Mouse (Mus musculus): Measurements from ENCODE around the gene Btf3l4.

The Btf3l4 gene

DNA sequence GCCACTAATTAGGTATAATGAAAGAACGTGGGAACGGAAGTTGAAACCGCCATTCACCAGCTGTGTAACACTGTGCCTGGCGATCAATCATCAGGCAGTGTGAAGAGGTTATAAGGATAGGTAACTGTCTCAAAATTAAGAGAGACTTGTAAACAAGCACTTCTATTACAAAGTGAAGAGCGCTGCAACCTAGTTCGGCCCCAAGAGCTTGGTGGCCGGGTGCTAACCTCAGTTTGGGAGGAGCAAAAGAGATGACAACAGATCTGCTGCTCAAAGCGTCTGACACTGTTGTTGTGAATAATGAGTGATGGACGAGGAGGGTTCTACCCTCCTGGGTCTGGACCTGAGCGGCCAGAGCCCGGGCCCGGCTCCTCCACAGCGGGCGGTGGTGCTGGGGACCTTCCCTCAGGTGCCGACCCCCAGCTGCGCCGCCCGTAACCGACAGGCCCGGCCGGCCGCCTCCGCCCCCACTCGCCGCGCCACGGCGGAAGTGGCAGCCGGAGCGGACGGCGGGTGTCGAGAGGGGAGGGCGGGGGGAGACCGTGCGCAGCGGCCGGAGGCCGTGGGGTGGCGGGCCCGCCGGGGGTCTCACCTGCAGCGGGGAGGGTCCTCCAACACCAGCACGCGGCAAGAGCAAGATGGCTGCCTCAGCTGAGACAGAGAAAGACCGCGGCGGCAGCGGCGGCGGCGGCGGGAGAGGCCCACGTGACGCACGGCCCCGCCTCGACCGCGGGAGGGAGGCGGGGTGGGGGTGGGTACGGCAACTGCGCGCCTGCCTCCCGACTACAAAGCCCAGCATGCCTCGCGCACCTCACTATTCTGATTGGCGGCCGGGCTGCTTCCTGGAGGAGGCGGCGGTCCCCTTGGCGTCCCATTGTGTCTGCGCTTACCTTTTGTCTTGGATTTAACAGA lies at the start of gene Btf3l4:
TSS of gene Btf3l4 (minus strand) at position 699 of the 912 bp plus-strand sequence.
- in situ Hi-C loops (cut with MboI; ENCODE audit: low sequenced_read_pairs), result no loop called here

DNA sequence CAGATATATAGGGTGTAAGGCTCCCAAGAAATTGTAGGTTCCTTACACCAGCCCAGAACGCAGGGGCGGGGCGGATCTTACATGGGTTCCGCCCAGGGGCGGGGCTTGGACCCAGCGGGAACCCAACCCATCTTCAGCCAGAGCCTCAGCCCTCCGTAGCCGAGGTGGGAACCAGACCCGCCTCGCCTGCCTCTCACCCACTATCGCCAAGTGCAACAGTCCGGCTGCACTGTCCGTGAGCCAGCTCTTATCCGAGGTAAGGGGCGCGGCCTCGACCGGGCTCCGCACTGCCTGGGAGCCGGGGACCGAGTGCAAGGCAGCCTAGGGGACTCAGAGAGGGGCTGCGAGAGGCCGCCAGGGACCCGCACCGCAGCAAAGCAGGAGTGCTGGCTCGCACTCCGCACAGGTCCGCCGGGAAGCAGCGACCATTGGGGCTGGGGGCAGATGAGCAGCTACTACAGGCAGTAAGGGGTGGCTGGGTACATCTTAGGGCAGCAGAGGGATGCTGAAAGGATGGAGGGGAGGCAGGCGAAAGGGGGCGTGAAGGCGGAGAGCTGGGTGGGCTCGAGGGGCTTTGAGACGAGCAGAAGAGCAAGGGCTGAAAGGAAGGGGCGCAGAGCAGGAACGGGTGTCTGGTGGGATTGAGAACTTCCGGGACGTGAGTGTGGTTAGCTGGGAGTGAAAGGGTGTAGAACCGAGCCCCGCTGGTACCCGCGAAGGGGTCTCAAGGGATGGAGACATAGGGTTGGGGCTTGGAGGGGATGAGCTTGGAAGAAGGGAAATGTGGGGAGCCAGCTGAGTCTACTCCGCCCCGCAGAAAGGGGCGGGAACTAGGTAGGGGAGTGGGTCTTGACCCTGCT lies 45.8 kb upstream of the Btf3l4 start, which contains the start of gene Rab3b:
TSS of gene Rab3b (plus strand) at position 101 of the 860 bp plus-strand sequence.
- in situ Hi-C loops (cut with MboI; ENCODE audit: low sequenced_read_pairs), result no loop called here

DNA sequence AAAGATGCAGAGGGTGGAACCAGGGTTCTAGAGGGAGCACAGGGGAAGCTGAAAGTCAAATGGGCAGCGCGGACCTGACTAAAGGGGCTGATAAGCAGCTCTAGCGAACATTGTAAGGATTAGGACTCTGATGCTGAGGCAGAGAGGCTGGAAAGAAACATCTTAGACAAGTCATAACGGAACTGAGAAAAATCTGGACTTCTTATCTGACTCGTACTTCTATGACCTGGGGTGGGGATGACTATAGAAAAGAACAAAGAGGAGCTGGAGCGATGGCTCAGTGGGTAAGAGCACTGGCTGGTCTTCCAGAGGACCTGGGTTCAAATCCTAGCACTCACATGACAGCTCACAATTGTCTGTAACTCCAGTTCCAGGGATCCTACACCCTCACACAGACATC lies 44.5 kb upstream of the Btf3l4 start:
- in situ Hi-C loops (cut with MboI; ENCODE audit: low sequenced_read_pairs), result no loop called here

DNA sequence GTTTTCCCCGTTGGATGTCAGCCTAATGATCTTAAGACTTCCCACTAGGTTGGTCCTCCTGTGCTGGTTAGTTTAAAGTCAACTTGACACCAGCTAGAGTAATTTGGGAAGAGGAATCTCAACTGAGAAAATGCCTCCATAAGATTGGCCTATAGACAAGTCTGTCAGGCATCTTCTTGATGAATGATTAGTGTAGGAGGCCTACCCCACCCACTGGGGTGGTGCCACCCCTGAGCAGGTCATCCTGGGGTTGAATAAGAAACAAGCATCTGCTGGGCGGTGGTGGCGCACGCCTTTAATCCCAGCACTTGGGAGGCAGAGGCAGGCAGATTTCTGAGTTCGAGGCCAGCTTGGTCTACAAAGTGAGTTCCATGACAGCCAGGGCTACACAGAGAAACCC lies 40.3 kb upstream of the Btf3l4 start:
- in situ Hi-C loops (cut with MboI; ENCODE audit: low sequenced_read_pairs), result loop anchor here (5.0 to 25.0 kb wide), 2 partner anchors 99 to 289 kb away; no protein-coding TSS in a partner anchor

DNA sequence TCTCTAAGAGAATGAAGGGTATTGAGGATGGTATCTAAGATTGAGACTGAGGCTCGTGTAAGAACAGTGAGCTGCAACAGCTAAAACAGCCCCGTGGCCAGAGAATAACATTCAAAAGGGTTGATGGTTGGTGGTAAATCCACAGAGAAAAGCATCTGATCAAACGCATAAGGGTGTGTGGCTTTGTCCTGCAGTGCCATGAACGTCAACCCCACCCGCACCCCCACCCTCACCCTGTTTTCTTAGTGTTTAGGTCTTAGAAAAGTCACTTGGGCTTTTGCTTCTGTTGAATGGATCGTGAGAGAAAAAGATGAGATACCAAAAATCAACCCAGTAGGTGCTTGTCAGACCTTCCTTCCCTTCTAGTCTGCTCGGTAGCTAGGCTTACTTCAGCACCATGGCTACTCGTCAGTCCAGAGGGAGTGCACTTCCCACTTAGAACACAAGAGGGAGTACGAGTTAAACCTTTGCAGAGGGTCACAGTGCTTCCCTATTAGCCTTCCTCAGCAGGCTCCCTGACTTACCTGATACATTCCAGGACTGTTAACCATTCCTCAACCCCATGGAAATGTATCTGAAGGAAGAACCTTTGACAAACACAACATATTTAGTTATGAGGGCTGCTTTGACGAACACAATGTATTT lies 36.4 kb upstream of the Btf3l4 start:
- in situ Hi-C loops (cut with MboI; ENCODE audit: low sequenced_read_pairs), result loop anchor here (5.0 to 25.0 kb wide), 2 partner anchors 102 to 292 kb away; no protein-coding TSS in a partner anchor

DNA sequence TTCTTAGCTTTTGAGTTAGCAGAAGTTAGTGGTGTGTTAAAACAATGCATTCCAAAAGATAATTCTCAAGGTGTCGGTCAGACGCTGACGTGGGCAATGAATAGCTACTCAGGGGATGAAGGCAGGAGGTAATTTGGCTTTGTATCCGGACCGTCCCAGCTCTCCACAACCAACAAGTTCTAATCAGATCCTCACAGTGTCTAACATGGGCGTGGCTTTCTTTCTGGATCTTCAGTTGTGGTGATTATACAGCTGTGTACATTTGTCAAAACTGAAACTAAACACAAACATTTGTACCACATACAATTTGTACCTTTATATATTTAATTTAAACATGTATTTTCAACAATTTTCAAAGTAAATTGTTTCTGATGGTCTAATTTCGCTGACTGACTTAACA lies 33.4 kb upstream of the Btf3l4 start:
- in situ Hi-C loops (cut with MboI; ENCODE audit: low sequenced_read_pairs), result loop anchor here (25.0 kb wide), 1 partner anchor 295 kb away; no protein-coding TSS in a partner anchor

DNA sequence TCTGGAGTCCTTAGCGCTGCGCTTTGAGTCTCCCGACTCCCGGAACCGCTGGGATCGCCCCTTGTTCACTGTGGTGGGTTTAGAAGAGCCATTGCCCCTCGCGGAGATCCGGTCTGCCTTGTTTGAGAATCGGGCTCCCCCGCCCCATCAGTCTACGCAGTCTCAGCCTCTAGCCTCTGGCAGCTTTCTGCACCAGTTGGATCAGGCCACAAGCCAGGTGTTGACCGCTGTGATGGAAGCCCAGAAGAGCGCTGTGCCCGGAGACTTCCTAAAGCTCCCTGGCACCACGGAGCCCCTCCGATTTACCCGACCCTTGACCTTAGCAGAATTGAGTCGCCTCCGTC lies 15.1 kb upstream of the Btf3l4 start, which contains the start of gene A730015C16Rik:
TSS of gene A730015C16Rik (minus strand) at position 115 of the 344 bp plus-strand sequence.
- in situ Hi-C loops (cut with MboI; ENCODE audit: low sequenced_read_pairs), result no loop called here

DNA sequence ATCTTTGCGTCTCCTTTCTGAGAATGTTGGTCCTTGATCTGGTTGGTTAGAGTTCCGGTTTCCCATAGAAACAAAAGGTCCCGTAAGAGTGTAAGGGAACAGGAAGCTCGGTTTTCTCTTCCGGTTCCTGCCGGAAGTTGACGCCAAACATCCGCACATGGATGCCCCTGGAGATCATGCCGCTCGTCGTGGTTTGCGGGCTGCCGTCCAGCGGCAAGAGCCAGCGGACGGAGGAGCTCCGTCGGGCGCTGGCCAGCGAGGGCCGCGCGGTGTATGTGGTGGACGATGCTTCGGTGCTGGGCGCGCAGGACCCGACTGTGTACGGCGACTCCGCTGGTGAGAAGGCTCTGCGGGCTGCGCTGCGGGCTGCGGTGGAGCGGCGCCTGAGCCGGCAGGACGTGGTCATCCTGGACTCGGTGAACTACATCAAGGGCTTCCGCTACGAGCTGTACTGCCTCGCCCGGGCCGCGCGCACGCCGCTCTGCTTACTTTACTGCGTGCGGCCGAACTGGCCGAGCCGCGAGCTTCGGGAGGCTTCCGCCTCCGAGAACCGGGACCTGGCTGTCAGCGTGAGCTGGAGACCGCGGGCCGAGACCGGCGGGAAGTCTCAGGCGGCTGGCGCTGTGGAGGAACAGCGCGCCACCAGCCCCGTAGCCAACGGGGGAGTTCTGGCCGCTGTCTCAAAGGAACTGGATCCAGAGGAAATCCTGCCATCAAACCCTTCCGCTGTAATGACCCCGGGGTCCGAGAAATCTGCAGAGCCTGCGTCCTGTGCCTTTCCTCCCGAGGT lies 14.5 kb upstream of the Btf3l4 start, which contains the start of gene Kti12:
TSS of gene Kti12 (plus strand) at position 71 of the 790 bp plus-strand sequence.
- in situ Hi-C loops (cut with MboI; ENCODE audit: low sequenced_read_pairs), result no loop called here

DNA sequence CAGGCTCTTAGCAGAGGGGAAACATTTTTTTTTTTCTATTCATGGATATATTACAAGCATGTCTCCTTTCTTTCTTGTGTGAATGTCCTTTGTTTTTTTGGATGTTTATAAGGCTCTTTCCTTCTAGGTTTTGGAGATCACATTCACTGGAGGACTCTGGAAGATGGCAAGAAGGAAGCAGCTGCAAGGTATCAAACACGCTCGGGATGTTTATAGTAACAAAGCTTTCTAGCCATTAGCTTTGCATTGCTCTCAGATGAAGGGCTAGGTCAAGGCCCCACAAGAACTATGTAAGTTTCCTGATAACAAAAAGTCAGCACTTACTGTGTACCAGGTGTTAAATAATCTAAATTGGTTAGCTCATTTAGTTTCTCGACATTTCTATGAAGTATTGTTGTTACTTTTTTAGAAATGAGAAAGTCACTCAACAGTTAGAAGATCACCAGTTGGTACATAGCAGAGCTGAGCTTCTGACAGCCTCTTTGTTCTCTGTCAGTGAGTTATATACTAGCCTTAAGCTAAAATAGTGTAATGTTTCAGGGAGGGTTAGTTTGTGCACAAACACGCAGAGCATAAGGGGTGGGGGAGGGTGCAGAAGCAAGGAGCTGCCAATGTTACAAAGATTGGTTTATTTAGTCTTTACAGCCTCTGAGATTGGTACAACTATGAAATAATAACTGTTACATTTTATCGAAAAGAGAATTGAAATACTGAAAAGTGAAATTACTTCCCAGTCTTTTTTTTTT lies 12.6 kb upstream of the Btf3l4 start:
- in situ Hi-C loops (cut with MboI; ENCODE audit: low sequenced_read_pairs), result no loop called here

DNA sequence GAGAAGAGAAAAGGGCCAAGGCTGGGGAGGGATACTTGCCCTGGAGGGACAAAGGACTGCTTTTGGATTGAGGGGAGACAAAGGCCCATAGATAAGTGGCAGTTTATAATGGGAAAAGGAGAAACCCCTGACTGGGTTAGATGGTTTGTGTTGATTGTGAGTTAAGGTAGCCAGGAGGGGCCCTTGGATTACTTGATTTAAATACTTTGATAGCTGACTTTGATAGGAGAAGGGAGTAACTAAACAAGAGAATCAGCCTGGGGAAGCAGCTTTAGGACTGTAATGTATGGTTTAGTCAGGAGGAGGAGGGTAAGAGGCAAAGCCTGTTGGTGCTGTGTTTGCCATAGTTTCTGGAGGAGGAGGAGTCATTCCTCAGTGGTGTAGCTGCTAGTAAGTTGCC lies 9.9 kb upstream of the Btf3l4 start:
- in situ Hi-C loops (cut with MboI; ENCODE audit: low sequenced_read_pairs), result no loop called here

DNA sequence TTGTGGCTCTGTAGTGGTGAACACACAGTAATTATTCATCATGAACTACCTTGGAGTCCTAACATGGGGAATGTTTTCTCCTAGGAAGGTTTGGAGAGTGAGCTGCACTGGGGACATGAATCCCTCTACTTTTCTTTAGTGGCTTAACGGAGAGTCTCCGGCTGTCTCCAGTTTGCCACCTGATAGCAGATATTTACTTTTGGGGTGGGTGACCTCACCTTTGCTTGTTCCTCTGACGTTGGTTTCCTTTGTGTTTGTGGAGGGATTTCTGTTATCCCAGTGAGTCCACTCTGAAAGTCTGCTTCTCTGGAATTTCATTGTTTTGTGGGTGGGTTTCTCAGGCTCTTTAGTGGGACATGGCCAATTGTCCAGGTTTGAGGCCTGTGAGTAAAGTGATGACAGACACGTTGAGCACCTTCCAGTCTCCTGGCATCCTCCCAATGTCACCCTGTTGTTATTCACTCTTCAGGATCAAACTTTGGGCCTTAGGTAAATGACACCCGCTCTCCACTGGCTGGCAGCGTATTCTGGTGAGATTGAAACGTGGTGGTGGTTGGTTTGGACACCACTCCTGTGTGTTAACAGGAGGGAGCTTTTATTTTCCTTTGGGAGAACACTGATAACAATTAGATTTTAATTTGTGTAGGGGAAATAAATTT lies 8.6 kb upstream of the Btf3l4 start:
- in situ Hi-C loops (cut with MboI; ENCODE audit: low sequenced_read_pairs), result no loop called here

DNA sequence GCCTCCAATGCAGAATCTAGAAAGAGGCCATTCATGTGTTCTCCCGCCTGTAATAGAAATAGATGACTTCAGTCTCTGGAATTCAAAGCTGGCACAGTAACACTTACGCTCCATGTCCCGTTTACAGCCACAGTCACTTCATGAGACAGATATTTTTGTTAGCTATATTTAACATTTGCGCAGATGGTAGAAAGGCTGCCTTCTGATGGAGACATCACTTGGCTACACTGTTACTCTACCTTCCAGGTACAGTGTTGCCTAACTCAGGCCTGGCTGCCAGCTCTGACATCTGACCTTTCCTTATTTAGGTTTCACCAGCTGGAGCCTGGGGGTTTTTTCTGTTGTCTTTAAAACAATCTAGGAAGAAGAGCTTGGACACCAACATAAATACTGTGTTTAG lies 4.6 kb upstream of the Btf3l4 start:
- in situ Hi-C loops (cut with MboI; ENCODE audit: low sequenced_read_pairs), result no loop called here

DNA sequence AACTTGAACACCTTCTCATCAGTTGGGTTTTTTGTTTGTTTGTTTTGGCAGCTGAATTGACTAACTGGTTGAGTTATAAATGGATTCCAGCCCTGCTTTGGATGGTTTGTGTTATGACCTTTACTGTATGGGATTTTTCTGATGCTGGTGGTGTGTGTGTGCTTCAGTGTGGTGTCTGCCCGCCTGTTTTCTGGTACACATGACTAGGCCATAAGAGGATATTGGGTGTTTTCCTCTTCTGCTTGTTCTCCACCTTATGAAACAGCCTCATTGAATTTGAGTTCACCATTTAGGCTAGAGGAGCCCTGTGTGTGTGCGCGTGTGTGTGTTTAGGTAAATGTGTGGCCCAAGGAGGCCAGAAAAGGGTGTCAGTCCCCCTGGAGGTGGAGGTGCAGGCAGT lies 2.1 kb upstream of the Btf3l4 start:
- in situ Hi-C loops (cut with MboI; ENCODE audit: low sequenced_read_pairs), result no loop called here

DNA sequence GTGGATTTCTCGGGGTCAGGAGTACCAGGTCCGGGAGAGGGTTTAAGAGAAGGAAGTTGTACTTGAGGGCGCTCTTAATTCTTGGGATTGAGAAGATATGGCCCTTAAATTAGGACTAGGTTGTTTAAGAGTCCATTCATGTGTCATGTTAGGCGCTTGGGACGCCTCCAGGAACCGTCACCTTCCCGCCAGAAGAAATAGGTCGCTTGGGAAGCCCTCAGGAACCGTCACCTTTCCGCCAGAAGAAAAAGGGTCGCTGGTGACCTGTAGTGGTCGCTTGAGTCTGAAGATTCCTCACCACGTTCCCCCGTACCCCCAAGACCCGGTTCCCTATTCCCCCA lies 1.5 kb upstream of the Btf3l4 start:
- in situ Hi-C loops (cut with MboI; ENCODE audit: low sequenced_read_pairs), result no loop called here

DNA sequence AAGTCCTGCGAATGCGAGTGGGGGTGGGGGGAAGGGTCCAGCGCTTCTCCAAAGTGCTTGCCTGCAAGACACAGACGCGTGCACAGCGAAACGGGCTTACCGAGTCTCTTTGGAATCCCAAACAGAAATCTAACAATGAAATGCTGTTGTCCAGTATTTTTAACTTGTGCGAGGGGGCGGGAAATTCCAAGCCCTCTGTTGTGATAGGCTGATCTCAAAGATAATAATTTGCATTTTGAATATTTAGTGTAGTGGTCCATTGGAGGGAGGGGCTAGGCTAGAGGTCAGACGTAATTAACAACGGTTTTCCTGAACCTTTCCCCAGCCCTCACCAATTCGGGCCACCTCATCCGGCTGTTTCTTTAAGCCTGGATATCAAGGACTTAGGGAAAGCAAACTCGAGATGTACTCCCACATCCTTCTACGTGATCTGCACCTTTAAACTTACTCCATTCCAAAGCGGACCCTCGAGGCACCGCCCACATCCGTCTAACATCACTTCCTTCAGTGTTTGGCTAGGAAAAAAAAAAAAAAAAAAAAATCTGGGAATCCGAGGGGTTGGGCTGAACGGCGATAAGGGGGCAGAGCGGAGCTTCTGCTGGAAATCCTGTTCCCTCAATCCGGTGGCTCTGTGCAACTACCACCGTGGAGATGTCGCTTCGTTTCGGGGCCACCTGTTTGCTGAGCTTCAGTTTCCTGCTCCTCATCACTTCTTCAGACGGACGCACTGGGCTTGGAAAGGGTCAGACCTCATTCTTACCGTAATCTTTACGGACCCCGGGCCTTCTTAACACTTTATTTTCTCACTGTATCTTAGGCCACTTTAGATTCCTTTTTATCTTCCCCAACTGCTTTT lies 929 bp upstream of the Btf3l4 start, which contains the start of gene Txndc12:
TSS of gene Txndc12 (plus strand) at position 487 of the 856 bp plus-strand sequence.
- in situ Hi-C loops (cut with MboI; ENCODE audit: low sequenced_read_pairs), result no loop called here

DNA sequence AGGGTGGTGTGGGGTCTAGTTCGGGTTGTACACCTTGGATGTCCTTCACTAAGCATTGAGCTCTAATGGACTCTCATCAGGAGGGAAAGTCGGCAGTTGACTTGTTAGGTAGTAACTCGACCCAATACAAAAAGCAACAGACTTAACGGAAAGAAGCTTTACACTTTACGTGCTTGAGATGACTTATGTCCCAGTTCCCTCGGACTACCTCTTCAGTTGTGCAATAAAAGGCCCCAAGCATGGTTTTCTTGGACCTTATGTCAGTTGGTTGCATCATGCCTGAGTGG lies 357 bp upstream of the Btf3l4 start:
- in situ Hi-C loops (cut with MboI; ENCODE audit: low sequenced_read_pairs), result no loop called here

DNA sequence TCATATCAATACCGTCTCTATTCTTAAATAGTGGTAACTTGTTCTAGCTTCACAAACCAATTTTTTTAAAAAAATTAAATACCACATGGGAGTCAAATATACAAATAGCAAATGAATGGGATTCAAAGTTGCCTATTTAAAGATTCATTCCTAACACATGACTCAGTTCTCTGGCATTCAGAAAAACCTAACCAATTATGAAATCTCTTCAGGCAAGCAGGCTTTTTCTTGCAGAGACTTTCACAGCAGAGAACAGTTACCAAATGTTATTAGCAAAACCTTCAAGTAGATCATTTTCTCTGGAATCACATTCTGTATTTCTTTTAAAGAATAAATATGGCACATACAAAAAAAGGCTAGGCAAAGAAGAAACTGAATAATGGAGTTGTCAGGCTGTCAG lies 2.7 kb downstream of the Btf3l4 start:
- in situ Hi-C loops (cut with MboI; ENCODE audit: low sequenced_read_pairs), result no loop called here

DNA sequence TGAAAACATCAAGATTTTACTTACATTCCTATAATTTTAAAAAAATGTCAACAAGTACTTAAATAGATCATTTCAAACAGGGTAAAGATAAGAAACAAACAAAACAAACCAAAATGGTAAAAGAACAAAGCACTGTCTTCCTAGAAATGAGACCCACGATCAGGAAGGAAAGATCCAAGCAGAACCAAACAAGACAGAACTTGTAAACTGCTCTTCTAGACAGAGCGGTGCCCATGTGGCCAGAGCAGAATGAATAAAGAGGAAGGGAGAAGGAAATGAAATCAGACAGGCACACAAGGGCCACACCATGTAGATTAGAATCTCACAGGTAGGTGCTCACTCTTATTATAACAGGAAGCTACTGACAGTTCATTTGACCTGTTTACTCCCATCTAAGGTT lies 6.8 kb downstream of the Btf3l4 start:
- in situ Hi-C loops (cut with MboI; ENCODE audit: low sequenced_read_pairs), result no loop called here

Data from CH12F3 (cell line).